Mouse (Mus musculus) forebrain, embryonic 15.5 days (tissue): ENCODE measurements around the gene Ccpg1os. TPM values are rescaled to one million over a fixed set of nuclear protein-coding genes. Genes with fewer than 3 reads are reported as not detected.

Source experiments
- ATAC-seq: fragments of 200-750 bp; cut with Nextera tagmentation; replicated peaks from 2 replicates; pipeline ENCODE4 v1.8.0; 2017; ENCODE audit warnings: mild to moderate bottlenecking, moderate TSS enrichment, moderate library complexity
- H3K27ac ChIP-seq: fragments of 300-500 bp; sonication (generic); replicated peaks from 2 replicates; pipeline ENCODE4 v1.5.1; 2015; ENCODE audit warnings: mild to moderate bottlenecking, inconsistent platforms
- H3K27me3 ChIP-seq: fragments of 300-500 bp; sonication (generic); 2 replicates; pipeline ENCODE4 v1.6.1; 2015; ENCODE audit warnings: inconsistent platforms
- H3K36me3 ChIP-seq: fragments of 300-500 bp; sonication (generic); 2 replicates; pipeline ENCODE4 v1.6.1; 2015; ENCODE audit warnings: mild to moderate bottlenecking, inconsistent platforms
- H3K4me1 ChIP-seq: fragments of 300-500 bp; sonication (generic); 2 replicates; pipeline ENCODE4 v1.6.1; 2015; ENCODE audit warnings: inconsistent platforms
- H3K4me2 ChIP-seq: fragments of 300-500 bp; sonication (generic); replicated peaks from 2 replicates; pipeline ENCODE4 v1.6.1; 2015; ENCODE audit warnings: mild to moderate bottlenecking, inconsistent platforms
- H3K4me3 ChIP-seq: fragments of 300-500 bp; sonication (generic); 2 replicates; pipeline ENCODE4 v1.5.1; 2015; ENCODE audit warnings: mild to moderate bottlenecking, inconsistent platforms
- H3K9ac ChIP-seq: fragments of 300-500 bp; sonication (generic); replicated peaks from 2 replicates; pipeline ENCODE4 v1.6.1; 2015; ENCODE audit warnings: mild to moderate bottlenecking, inconsistent platforms
- H3K9me3 ChIP-seq: fragments of 300-500 bp; sonication (generic); 2 replicates; pipeline ENCODE4 v1.6.1; 2016; ENCODE audit warnings: inconsistent platforms
- WGBS: fragments of 180-500 bp; shearing (Covaris S2); methylation state at CpG from one replicate; pipeline ENCODE4 v1.1.7; 2015; ENCODE audit warnings: mixed read lengths; 5-methylcytosine and 5-hydroxymethylcytosine counted together
- polyA plus RNA-seq: library from polyadenylated mRNA; unstranded; fragments of >200 nt; fragmentation: Nextera tagmentation; extraction: Ambion mirVana; gene quantifications from 2 replicates; pipeline ENCODE4 v1.2.1, GENCODE M21; 2015

Ccpg1os gene
- 21.5 and 23.8 TPM in 2 replicates for polyA plus RNA-seq

DNA sequence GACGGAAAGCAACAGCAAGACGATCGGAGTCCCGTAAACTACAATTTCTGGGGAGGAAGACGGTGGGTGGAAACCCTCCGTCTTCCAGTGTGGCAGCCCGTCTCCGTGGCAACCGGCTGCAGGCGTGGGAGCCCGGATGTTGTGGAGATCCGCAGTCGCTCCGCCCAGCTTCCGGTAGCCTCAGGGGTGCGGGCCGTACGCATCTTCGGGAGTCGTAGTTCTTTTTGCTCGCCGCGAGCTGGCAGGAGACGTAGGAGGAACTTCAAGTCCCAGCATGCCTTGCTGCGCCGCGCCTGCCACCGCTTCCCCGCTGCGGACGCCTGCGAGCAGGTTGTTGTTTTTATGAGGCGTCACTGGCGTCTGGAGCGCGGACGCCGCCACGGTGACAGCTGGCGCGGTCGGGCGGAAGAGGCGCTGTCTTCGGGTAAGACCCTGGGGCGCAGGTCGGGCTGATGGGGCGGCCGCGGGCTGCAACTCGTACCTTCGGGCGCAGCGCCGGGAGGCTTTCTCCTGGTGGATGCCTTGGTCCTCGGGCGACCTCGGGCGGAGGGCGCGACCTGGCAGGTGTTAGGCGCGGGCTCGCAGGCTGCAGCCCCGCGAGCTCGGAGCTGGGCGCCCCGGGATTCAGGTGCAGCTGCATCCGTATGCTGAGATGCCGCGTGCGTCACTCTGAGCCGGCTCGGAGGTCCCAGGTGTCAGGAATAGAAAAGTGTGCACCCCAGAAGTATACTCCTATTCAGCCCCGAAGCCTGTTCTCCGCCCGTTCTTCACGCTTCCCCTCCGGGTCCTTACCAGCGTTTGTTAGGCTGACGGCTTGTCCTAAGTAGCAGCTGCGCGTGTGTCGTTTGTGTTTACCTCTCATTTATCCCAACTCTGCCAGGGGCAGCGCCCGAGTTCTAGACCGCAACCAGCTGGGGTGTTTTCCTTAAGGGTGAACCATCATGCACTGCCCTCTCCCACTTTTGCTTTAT, at the start of gene Ccpg1os, which contains the start of gene Ccpg1:
Gene Ccpg1os, minus strand, starts transcription at position 133 of the 971 bp plus-strand sequence.
Gene Ccpg1, plus strand, starts transcription at position 180 of the 971 bp plus-strand sequence.
- H3K27me3 ChIP-seq: no peaks in the 10 kb centered on the region
- WGBS: under 1% methylated on average over 88 of the region's 88 CpGs
- peak within 1 kb of the TSS; percentile 86 for H3K4me3 ChIP-seq
- peak within 1 kb of the TSS; percentile 83 for H3K9ac ChIP-seq
- H3K9me3 ChIP-seq: no peaks in the 10 kb centered on the region
- H3K27ac ChIP-seq: peak within 1 kb of the TSS; percentile 94
- peaks cover 18% of the 10 kb centered on the region for H3K4me1 ChIP-seq
- ATAC-seq: peak; percentile 100
- no peaks in the 10 kb centered on the region for H3K36me3 ChIP-seq
- peak within 1 kb of the TSS; percentile 57 for H3K4me2 ChIP-seq

DNA sequence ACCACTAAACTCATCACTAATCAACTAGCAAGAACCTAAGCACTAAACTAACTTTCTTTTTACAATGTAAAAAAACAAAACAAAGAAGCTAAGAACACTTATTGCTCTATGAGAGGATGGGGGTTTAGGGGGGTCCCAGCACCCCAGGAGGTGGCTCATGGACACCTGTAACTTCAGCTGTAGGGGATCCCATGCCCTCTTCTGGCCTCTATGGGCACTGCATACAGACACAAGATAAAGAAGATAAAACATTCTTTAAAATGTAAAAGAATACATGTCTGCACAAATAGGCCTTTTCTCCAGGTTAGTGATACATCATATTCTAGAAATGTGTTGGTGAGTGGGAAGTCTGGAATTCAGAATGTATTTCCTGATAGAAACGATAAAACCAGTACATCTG, 48.2 kb upstream of the Ccpg1os start:
- no peak for ATAC-seq
- no peaks in the 10 kb centered on the region for H3K9me3 ChIP-seq
- H3K27me3 ChIP-seq: no peaks in the 10 kb centered on the region
- H3K4me2 ChIP-seq: no peak overlapping the region
- H3K27ac ChIP-seq: no peak overlapping the region
- no peak overlapping the region for H3K9ac ChIP-seq
- peaks cover 37% of the 10 kb centered on the region for H3K36me3 ChIP-seq
- H3K4me1 ChIP-seq: no peaks in the 10 kb centered on the region; the same call in 1 of the 2 replicates
- 98% methylated on average over 1 of the region's 1 CpGs for WGBS
- H3K4me3 ChIP-seq: no peak overlapping the region

DNA sequence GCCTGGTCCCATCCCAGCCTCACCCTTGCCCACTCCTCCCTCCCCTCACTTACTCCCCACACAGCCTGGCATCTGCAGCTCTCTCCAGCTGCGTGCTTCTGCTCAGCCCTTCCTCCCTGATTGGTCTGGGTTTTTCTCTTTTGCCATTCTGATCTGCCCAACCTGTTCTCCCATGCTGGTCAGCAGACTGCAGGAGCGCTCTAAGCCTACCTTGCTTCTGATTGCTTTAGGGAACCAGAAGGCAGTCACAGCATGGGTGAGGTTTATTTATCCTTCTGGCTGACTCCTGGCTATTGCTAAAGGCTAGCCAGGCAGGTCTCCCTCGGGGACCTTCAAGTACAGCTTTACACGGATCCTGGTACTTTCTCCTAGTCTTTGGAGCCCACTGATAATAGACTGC, 46.2 kb upstream of the Ccpg1os start:
- Histone ChIP-seq H3K36me3 (peaks cover 37% of the 10 kb centered on the region), H3K4me1 (peaks cover 2% of the 10 kb centered on the region; the same call in 1 of the 2 replicates), H3K27ac (no peak overlapping the region), H3K9ac (no peak overlapping the region), H3K27me3 (no peaks in the 10 kb centered on the region), H3K4me2 (no peak overlapping the region), H3K4me3 (no peak overlapping the region), H3K9me3 (no peaks in the 10 kb centered on the region)
- 87% methylated on average over 4 of the region's 4 CpGs for WGBS
- ATAC-seq: no peak

DNA sequence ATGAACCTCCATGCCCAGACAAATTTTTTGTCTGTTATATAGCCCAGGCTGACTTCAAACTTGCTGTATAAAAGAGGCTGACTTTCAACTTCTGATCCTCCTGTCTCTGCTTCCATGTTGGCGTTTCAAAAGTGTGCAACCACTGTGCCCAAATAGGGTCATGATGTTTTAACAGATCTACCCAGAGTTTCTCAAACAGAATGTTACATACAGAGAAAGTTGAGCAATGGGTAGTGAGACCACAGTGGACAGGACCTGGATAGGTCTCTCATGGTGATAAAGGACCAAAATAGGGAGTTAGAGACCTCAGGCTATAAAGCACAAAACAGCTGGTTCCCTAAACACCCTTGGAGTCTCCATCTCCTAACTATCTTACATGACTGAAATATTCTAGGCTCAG, 45.3 kb upstream of the Ccpg1os start:
- Histone ChIP-seq H3K4me2 (no peak overlapping the region), H3K36me3 (peaks cover 32% of the 10 kb centered on the region), H3K4me1 (peaks cover 11% of the 10 kb centered on the region), H3K4me3 (no peak overlapping the region), H3K9ac (no peak overlapping the region), H3K27me3 (no peaks in the 10 kb centered on the region), H3K9me3 (no peaks in the 10 kb centered on the region), H3K27ac (no peak overlapping the region)
- 86% methylated on average over 1 of the region's 1 CpGs for WGBS
- no peak for ATAC-seq

DNA sequence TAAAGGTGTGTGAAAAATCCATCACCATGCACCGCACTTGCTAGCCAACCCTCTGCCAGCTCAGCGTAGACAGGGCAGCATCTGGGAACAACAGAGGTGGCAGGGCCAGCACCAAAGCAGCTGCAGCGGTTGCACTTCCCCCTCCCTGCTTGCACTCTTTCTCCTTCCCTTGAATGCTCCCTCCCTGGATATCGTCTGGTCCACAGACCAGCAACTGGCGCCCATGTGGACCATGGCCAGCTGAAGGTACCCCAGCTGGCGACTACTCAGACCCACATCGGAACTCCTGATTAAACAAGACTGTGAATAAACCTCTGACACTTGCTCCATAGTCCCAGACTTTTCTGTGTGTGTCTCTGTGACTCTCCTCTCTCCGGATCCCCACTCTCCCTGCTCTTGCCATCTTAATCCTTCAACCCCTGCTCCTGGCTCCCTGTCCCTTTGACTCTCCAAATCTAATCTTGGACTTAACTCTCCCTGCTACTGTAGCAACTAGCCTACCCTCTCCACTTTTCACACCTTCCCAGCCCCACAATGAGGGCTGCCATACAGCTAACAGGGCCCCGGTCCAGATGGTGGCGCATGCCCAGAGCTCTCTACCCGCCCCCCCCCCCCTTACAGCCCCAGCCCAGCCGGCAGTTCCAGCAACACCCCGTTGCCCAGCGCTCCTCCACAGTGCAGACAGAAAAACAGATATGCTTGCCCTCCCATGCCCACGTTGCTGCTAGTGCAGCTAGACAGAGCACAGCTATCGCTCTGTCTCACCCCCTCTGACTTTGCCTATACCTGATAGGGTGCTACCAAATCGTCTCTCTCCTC, 40.8 kb upstream of the Ccpg1os start:
- H3K4me2 ChIP-seq: peak overlapping the region; percentile 27
- WGBS: 17% methylated on average over 16 of the region's 17 CpGs

DNA sequence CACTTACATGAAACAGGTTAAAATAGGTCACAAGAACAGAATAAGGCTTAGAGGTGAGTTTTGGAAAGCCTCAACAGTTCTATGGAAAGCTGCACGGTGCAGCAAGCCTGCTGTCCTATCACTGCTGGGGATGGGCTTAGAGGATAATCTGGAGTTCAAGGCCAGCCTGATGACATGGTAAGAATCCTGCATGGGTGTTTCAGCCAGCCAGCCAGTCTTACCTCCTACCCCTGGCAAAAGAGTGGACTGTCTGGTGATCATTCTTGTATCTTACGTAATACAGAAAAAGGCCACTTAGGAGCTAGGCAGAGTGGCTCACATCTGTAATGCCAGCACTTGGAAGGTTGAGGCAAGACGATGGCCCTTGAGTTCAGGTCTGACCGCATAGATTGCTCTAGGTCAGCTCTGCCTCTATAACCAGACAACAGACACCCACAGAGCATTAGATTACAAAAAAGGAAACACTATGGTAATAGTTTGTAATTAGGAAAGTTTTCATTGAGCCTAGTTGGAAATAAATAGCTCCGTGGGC, 35.5 kb upstream of the Ccpg1os start:
- peaks cover 2% of the 10 kb centered on the region; the same call in 1 of the 2 replicates for H3K4me1 ChIP-seq
- no peaks in the 10 kb centered on the region for H3K27me3 ChIP-seq
- H3K36me3 ChIP-seq: peaks cover 46% of the 10 kb centered on the region
- WGBS: 92% methylated on average over 5 of the region's 5 CpGs
- H3K27ac ChIP-seq: no peak overlapping the region
- no peak overlapping the region for H3K4me2 ChIP-seq
- H3K4me3 ChIP-seq: no peak overlapping the region
- no peak for ATAC-seq
- no peaks in the 10 kb centered on the region for H3K9me3 ChIP-seq
- H3K9ac ChIP-seq: no peak overlapping the region

More for the DNA sequence above, 40.8 kb upstream of the Ccpg1os start:
- Histone ChIP-seq H3K27ac (peak overlapping the region; percentile 65), H3K4me1 (peaks cover 12% of the 10 kb centered on the region), H3K36me3 (peaks cover 21% of the 10 kb centered on the region), H3K27me3 (no peaks in the 10 kb centered on the region), H3K4me3 (no peak overlapping the region), H3K9me3 (no peaks in the 10 kb centered on the region), H3K9ac (no peak overlapping the region)
- ATAC-seq: peak; percentile 92

DNA sequence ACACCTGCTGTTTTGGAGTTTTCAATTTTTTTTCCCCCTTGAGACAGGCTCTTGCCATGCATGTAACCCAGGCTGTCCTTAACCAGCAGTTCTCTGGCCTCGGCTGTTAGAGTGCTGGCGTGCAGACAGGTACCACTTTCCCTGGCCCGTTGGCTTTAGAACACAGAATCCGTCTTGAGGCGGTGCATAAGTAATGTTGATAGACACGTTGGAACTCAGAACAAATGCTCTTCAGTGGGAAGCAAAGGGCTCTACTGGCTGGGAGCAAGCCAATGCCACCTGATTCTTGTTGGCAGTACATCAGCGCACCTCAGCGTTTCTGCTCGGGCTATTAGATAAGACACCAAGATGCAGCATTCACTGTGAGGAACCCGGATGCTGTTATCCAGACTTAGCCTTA, 34.7 kb upstream of the Ccpg1os start:
- no peaks in the 10 kb centered on the region for H3K9me3 ChIP-seq
- H3K36me3 ChIP-seq: peaks cover 52% of the 10 kb centered on the region
- ATAC-seq: no peak
- 90% methylated on average over 10 of the region's 10 CpGs for WGBS
- H3K4me1 ChIP-seq: no peaks in the 10 kb centered on the region
- H3K9ac ChIP-seq: no peak overlapping the region
- no peak overlapping the region for H3K27ac ChIP-seq
- no peaks in the 10 kb centered on the region for H3K27me3 ChIP-seq
- no peak overlapping the region for H3K4me3 ChIP-seq
- no peak overlapping the region for H3K4me2 ChIP-seq

DNA sequence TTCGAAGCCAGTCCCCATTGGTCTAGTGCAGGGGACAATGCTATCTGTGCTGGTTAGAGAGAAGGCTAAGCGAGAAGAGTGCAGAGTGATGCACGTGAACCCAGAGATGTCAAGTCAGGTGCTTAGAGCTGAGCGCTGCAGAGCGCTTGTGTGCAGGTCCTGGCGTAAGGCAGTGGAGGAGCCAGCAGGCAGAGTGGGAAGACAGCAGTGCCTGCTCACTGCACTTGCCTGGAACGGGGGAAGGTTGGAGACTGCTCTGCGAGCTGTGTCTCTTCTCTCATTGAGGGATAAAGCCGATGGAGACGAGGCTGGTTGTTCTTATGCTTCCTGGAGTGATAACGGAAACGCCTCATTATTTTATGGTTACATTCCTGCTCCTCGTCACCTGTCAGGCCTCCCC, 29.5 kb upstream of the Ccpg1os start:
- 90% methylated on average over 13 of the region's 13 CpGs for WGBS
- Histone ChIP-seq H3K4me3 (no peak overlapping the region), H3K9ac (no peak overlapping the region), H3K4me2 (no peak overlapping the region), H3K27ac (no peak overlapping the region), H3K36me3 (peaks cover 77% of the 10 kb centered on the region), H3K27me3 (no peaks in the 10 kb centered on the region), H3K9me3 (no peaks in the 10 kb centered on the region), H3K4me1 (no peaks in the 10 kb centered on the region)
- no peak for ATAC-seq

DNA sequence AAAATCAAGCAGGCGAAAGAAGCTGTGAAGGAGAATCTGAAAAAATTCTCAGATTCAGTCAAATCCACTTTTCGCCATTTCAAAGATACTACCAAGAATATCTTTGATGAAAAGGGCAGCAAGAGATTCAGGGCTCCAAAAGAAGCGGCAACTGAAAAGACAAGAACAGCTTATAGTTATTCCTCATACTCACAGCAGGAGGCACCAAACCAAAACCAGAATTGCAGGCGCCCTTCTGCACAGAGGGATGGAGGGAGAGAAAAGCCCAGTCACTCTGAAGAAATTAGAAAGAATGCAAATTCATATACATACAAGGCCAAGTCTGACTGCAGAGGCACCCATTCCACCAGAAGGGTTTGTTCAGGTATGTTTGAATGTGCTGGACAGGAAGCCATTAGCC, 27.4 kb upstream of the Ccpg1os start:
- Histone ChIP-seq H3K27me3 (no peaks in the 10 kb centered on the region), H3K4me1 (no peaks in the 10 kb centered on the region), H3K27ac (no peak overlapping the region), H3K4me3 (no peak overlapping the region), H3K36me3 (peaks cover 84% of the 10 kb centered on the region), H3K9ac (no peak overlapping the region), H3K9me3 (no peaks in the 10 kb centered on the region), H3K4me2 (no peak overlapping the region)
- WGBS: 87% methylated on average over 4 of the region's 4 CpGs
- no peak for ATAC-seq

DNA sequence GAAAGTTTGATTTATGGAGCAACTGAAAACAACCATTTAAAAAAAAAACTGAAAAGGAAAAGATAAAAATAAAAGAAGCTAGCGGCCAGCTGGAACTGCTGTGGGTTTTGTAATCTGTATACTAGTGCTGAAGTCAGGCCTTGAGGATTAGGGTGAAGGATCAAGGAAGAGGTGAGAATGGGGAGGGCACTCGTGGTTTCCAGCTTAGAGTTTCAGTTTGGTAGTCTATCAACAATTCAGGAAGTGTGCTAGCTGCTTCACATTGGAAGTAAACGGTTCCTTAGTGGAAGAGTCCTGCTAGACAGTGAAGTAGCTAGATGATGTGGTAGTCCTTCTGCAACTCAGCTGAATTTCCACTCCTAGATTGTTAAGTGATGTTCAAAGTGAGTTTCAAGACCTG, 23.2 kb upstream of the Ccpg1os start:
- Histone ChIP-seq H3K36me3 (peaks cover 77% of the 10 kb centered on the region), H3K4me1 (no peaks in the 10 kb centered on the region), H3K4me2 (no peak overlapping the region), H3K27ac (no peak overlapping the region), H3K9me3 (no peaks in the 10 kb centered on the region), H3K9ac (no peak overlapping the region), H3K4me3 (no peak overlapping the region), H3K27me3 (no peaks in the 10 kb centered on the region)
- ATAC-seq: no peak
- 75% methylated on average over 3 of the region's 3 CpGs for WGBS

DNA sequence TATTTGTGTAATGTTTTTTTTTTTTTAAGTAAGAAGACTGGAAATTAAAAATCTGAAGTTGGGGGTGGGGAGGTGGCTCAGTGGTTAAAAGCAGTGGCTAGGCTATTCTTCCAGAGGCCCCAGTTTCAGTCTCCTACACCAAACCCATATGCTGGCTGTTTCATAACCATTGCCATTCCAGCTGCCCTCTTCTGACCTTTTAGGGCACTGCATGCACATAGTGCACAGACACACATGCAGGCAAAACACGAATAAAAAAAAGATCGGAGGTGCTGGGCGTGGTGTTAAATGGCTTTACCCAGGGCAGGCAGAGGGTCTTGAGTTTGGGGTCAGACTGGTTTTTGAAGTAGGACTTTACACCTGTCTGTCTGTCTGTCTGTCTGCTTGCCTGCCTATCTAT, 21.0 kb upstream of the Ccpg1os start:
- WGBS: 95% methylated on average over 3 of the region's 3 CpGs
- H3K4me1 ChIP-seq: no peaks in the 10 kb centered on the region

DNA sequence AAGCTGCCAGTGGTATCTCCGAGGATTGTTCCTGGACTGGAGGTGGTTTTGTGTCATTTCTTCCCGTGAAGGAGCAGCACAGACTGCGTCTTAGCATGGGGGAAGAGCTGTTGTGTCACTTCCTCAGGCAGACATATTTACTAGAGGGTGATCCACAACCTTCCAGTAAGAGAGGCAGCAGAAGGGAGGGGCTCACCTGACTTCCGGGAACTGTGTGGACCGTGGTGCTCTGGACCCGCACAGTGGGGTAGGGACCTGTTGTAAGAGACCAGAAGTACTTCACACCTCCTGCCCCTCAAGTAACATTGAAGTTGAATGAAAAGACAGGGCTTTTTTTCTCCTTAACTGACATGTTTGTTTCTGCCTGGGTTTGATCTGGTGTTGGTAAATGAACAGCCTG, 19.9 kb upstream of the Ccpg1os start:
- no peak overlapping the region for H3K9ac ChIP-seq
- no peak overlapping the region for H3K27ac ChIP-seq
- no peak overlapping the region for H3K4me3 ChIP-seq
- no peaks in the 10 kb centered on the region for H3K27me3 ChIP-seq
- no peaks in the 10 kb centered on the region for H3K9me3 ChIP-seq
- peaks cover 62% of the 10 kb centered on the region for H3K36me3 ChIP-seq
- no peak for ATAC-seq
- WGBS: 90% methylated on average over 6 of the region's 6 CpGs
- H3K4me1 ChIP-seq: no peaks in the 10 kb centered on the region
- no peak overlapping the region for H3K4me2 ChIP-seq

More for the DNA sequence above, 21.0 kb upstream of the Ccpg1os start:
- ATAC-seq: no peak
- Histone ChIP-seq H3K27ac (no peak overlapping the region), H3K36me3 (peaks cover 65% of the 10 kb centered on the region), H3K4me2 (no peak overlapping the region), H3K4me3 (no peak overlapping the region), H3K9ac (no peak overlapping the region), H3K27me3 (no peaks in the 10 kb centered on the region), H3K9me3 (no peaks in the 10 kb centered on the region)
